Mouse (Mus musculus): ENCODE data around the gene Adarb1. TPM values are rescaled to one million over a fixed set of nuclear protein-coding genes. Genes with fewer than 3 reads are reported as not detected.

The Adarb1 gene
- 1.7 TPM in 2 replicates for polyA plus RNA-seq (2012; rRNA removed)

GRCm38 (mm10) chr10:77418138-77418537 lies at the start of gene Adarb1:
Gene Adarb1 (minus strand): TSS chr10:77418270.

DNA sequence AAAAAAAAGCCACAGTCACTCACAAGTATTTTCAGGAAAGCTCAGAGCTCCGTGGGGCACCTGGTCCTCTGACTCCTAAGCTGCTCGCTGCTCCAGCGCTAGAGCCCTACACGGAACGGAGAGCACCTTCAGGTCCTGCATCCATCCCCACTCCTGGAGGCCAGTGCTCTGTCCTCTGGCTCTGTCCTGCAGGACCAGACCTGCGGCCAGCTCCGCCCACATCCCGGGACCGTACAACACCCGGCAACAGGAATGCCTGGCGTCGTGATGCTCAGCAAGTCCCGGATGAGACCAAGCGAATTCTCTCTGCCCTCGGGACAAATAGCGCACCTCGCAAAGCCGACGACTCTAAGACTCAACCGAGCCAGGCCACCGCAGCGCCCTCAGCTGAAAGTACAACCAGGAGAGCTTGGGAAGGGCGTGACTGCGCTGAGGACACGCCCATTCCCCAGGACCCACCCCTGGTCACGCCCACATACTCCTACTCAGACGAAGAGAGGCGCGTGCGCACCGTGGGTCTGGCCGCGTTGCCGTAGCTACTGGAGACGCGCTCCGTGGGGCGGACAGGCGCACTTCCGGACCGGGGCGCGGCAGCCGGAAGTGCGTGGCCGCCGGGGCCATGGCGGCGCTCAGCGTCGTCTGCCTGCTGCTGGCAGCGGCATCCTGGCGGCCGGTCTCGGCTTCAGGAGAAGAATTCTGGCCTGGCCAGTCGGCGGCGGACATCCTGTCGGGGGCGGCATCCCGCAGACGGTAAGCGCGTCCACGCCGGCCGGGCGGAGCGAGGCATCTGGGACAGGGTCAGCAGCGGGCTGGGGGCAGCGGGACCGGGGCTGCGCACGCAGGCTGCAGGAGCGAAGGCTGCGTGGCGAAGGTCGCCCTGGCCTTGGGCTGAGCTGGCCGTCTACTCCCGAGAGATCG lies 159.1 kb downstream of the Adarb1 start, which contains the start of gene Pofut2:
Pofut2 (plus strand) TSS at position 515 of the 918 bp plus-strand sequence.

Other genes with a start within 250 kb of the Adarb1 start
- 16.4 and 18.2 TPM in 2 replicates for gene Pofut2, start 159.1 kb downstream of the Adarb1 start, polyA plus RNA-seq (2012; rRNA removed)
- gene Fam207a, start 97.5 kb upstream of the Adarb1 start, polyA plus RNA-seq (2012; rRNA removed) = 9.8 and 10.5 TPM in 2 replicates
- 25.0 and 31.3 TPM in 2 replicates for gene Itgb2, start 112.0 kb upstream of the Adarb1 start, polyA plus RNA-seq (2012; rRNA removed)
- 77.8 TPM in 2 replicates for gene Pttg1ip, start 163.4 kb upstream of the Adarb1 start, polyA plus RNA-seq (2012; rRNA removed)
- 123 and 134 TPM in 2 replicates for gene Sumo3, start 187.8 kb upstream of the Adarb1 start, polyA plus RNA-seq (2012; rRNA removed)
- 0.16 TPM in 1 of 2 replicates, not detected in the other for gene Gm49325, start 187.9 kb upstream of the Adarb1 start, polyA plus RNA-seq (2012; rRNA removed)
- 22.9 and 27.2 TPM in 2 replicates for gene Ube2g2, start 204.0 kb upstream of the Adarb1 start, polyA plus RNA-seq (2012; rRNA removed)

Data from liver, embryonic 18 days (tissue).